In the genomic region with DNA sequence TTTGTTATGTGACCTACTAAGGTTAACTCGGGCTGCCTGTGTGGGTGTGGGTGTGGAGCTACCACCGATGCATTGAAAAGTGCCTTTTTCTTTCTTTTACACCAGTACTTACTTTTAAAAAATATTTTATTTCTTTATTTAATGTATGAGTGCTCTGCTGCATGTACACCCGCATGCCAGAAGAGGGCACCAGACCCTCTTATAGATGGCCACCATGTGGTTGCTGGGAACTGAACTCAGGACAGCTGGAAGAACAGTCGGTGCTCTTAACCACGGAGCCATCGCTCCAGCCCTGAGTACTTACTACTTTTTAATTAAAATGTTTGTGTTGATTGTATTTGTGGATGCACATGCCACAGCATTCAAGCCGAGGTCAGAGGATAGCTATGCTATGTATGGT, we compare ENCODE assay signal across 10 mouse cellular contexts. TPM values are rescaled to one million over a fixed set of nuclear protein-coding genes. Genes with fewer than 3 reads are reported as not detected.
A peak's percentile ranks its signal among the peaks of the same experiment; 100 is the strongest.
DNase-seq lines count a peak whose midpoint lies in the region; ATAC-seq and TF ChIP-seq lines count a peak whose summit lies in the region.
"Had no signal": no experiment of that assay in that cellular context is flagged by ENCODE, and none has a peak within 500 bp of the region (broad histone marks: within the 10 kb centered on the region; RNA-seq: fewer than 3 reads in every experiment).

No protein-coding gene starts in this region.

- intact Hi-C loops in gastrocnemius, adult 2 months (cut with DNase I), result no loop called here

- peak; percentile 65 for TF ChIP-seq CTCF in gastrocnemius, adult 2 months (IDR thresholded peaks at IDR 0.05)

- H3K27ac ChIP-seq in gastrocnemius, adult 2 months, result no peak overlapping the region

- no peak for DNase-seq in gastrocnemius, adult 2 months
- no peak for DNase-seq in gastrocnemius, postnatal 25 days
- peak; percentile 23 for DNase-seq in urinary bladder, postnatal 25 days (ENCODE audit: low spot score)
- no peak for DNase-seq in urinary bladder, postnatal 4 days (ENCODE audit: low spot score in 2 of 2)
- DNase-seq in right cerebral cortex, postnatal 36 days (ENCODE audit: low spot score in 2 of 2), result no peak
- no peak for DNase-seq in spleen, adult 12 weeks (ENCODE audit: low spot score)
- no peak for DNase-seq in frontal cortex, postnatal 10 days (ENCODE audit: low spot score in 2 of 2)
- DNase-seq: left cerebral cortex, postnatal 4 days had no signal

- ATAC-seq in granulocyte monocyte progenitor cell, adult 5-6 weeks (replicated peaks; ENCODE audit: poor library complexity, severe bottlenecking), result peak; percentile 40

- H3K4me3 ChIP-seq in gastrocnemius, adult 2 months, result no peak overlapping the region
- H3K4me3 ChIP-seq: myocyte had no signal

RNA-seq across cellular contexts. Expression of a gene that starts 8.6 kb away (rescaled TPM):
- total RNA-seq in gastrocnemius, adult 2 months (2021), result not detected
- total RNA-seq in gastrocnemius, postnatal 25 days (2021), result not detected
- total RNA-seq in granulocyte monocyte progenitor cell, adult 5-6 weeks (2014; fragmentation: Nextera tagmentation), result not detected in 2 replicates
- not detected in 2 replicates for total RNA-seq in granulocyte monocyte progenitor cell, adult 5-6 weeks (2017)

RNA-seq across cellular contexts. Expression of a gene that starts 38.0 kb away (rescaled TPM):
- under 1 TPM in 1 of 2 experiments, not detected in 1; 0.17 TPM for total RNA-seq in gastrocnemius, adult 2 months (2021)
- total RNA-seq in gastrocnemius, postnatal 25 days (2021), result under 1 TPM in 1 of 2 experiments, not detected in 1; 0.91 TPM
- not detected in 2 replicates for total RNA-seq in granulocyte monocyte progenitor cell, adult 5-6 weeks (2014; fragmentation: Nextera tagmentation)
- total RNA-seq in granulocyte monocyte progenitor cell, adult 5-6 weeks (2017), result 0.62 and 0.82 TPM in 2 replicates
- total RNA-seq: left cerebral cortex, postnatal 4 days had no signal

RNA-seq across cellular contexts. Expression of a gene that starts 58.7 kb away (rescaled TPM):
- total RNA-seq in gastrocnemius, adult 2 months (2021), result 1 to 10 TPM; 1.0 to 1.8 TPM
- under 1 TPM; 0.67 to 0.80 TPM for total RNA-seq in gastrocnemius, postnatal 25 days (2021)
- total RNA-seq in granulocyte monocyte progenitor cell, adult 5-6 weeks (2014; fragmentation: Nextera tagmentation), result not detected in 2 replicates
- total RNA-seq in granulocyte monocyte progenitor cell, adult 5-6 weeks (2017), result not detected in 2 replicates
